Mouse (Mus musculus): ENCODE results near the gene Neurl4. TPM values are rescaled to one million over a fixed set of nuclear protein-coding genes. Genes with fewer than 3 reads are reported as not detected.

Neurl4 gene
- polyA plus RNA-seq, 1 experiment from 2014 or later, result 2.3 TPM

- H3K27me3 ChIP-seq, result no peaks in the 10 kb centered on the region
- H3K4me2 ChIP-seq, result no peak overlapping the region
- 80% methylated on average over 7 of the region's 7 CpGs for WGBS (ENCODE audit: insufficient replicate concordance)
- no peak overlapping the region for H3K4me3 ChIP-seq (replicated peaks)
- H3K4me1 ChIP-seq (replicated peaks), result peaks cover 48% of the 10 kb centered on the region
- DNase-seq, result no peak
- no peaks in the 10 kb centered on the region for H3K36me3 ChIP-seq
- no peak overlapping the region for H3K9ac ChIP-seq
- ATAC-seq (ENCODE audit: low read depth), result no peak
- H3K27ac ChIP-seq, result no peak overlapping the region
- no peaks in the 10 kb centered on the region for H3K9me3 ChIP-seq (replicated peaks)
Measured at GRCm38 (mm10) chr11:69871822-69872221, 29.1 kb upstream of the Neurl4 start.

- no peak for ATAC-seq (ENCODE audit: low read depth)
- 74% methylated on average over 4 of the region's 4 CpGs for WGBS (ENCODE audit: insufficient replicate concordance)
- DNase-seq, result no peak
- peaks cover 48% of the 10 kb centered on the region for H3K4me1 ChIP-seq (replicated peaks)
- H3K9me3 ChIP-seq (replicated peaks), result no peaks in the 10 kb centered on the region
- no peaks in the 10 kb centered on the region for H3K27me3 ChIP-seq
- H3K4me2 ChIP-seq, result no peak overlapping the region
- no peaks in the 10 kb centered on the region for H3K36me3 ChIP-seq
- H3K9ac ChIP-seq, result no peak overlapping the region
- no peak overlapping the region for H3K4me3 ChIP-seq (replicated peaks)
- 0 out of 2 replicates have a peak overlapping the region, but pooled peaks have one; percentile 16 for H3K27ac ChIP-seq
Measured at GRCm38 (mm10) chr11:69872451-69872850, 28.4 kb upstream of the Neurl4 start.

- DNase-seq, result no peak
Measured at GRCm38 (mm10) chr11:69876186-69876585, 24.7 kb upstream of the Neurl4 start.

GRCm38 (mm10) chr11:69876867-69877266 lies 24.0 kb upstream of the Neurl4 start:
- Histone ChIP-seq H3K9me3 (replicated peaks) (no peaks in the 10 kb centered on the region), H3K9ac (peak overlapping the region; percentile 42; the same call in 1 of the 2 replicates), H3K4me2 (peak overlapping the region; percentile 44), H3K4me3 (replicated peaks) (peak overlapping the region; percentile 18; the same call in 1 of the 2 replicates), H3K27ac (peak overlapping the region; percentile 24; the same call in 1 of the 2 replicates), H3K36me3 (no peaks in the 10 kb centered on the region), H3K27me3 (0 out of 2 replicates have a peak, but pooled peaks cover 3% of the 10 kb centered on the region), H3K4me1 (replicated peaks) (peaks cover 78% of the 10 kb centered on the region)
- DNase-seq (peak; percentile 82), ATAC-seq (ENCODE audit: low read depth) (peak; percentile 21; the same call in 1 of the 2 replicates)
- WGBS (ENCODE audit: insufficient replicate concordance), result 1% methylated on average over 12 of the region's 12 CpGs

More at GRCm38 (mm10) chr11:69876186-69876585, 24.7 kb upstream of the Neurl4 start:
- H3K4me1 ChIP-seq (replicated peaks), result peaks cover 71% of the 10 kb centered on the region
- H3K4me3 ChIP-seq (replicated peaks), result no peak overlapping the region
- peak overlapping the region; percentile 60; the same call in 1 of the 2 replicates for H3K27ac ChIP-seq
- no peak for ATAC-seq (ENCODE audit: low read depth)
- no peaks in the 10 kb centered on the region for H3K36me3 ChIP-seq
- no peaks in the 10 kb centered on the region for H3K9me3 ChIP-seq (replicated peaks)
- H3K9ac ChIP-seq, result 0 out of 2 replicates have a peak overlapping the region, but pooled peaks have one; percentile 6
- H3K4me2 ChIP-seq, result peak overlapping the region; percentile 44; the same call in 1 of the 2 replicates
- no peaks in the 10 kb centered on the region for H3K27me3 ChIP-seq
- WGBS (ENCODE audit: insufficient replicate concordance), result 35% methylated on average over 7 of the region's 7 CpGs

- no peak for ATAC-seq (ENCODE audit: low read depth)
- Histone ChIP-seq H3K9me3 (replicated peaks) (no peaks in the 10 kb centered on the region), H3K9ac (peak within 1 kb of the TSS; percentile 75), H3K36me3 (no peaks in the 10 kb centered on the region), H3K27me3 (0 out of 2 replicates have a peak, but pooled peaks cover 4% of the 10 kb centered on the region), H3K27ac (peak within 1 kb of the TSS; percentile 85), H3K4me1 (replicated peaks) (peaks cover 82% of the 10 kb centered on the region), H3K4me3 (replicated peaks) (peak within 1 kb of the TSS; percentile 18; the same call in 1 of the 2 replicates), H3K4me2 (peak within 1 kb of the TSS; percentile 97)
- WGBS (ENCODE audit: insufficient replicate concordance), result 76% methylated on average over 11 of the region's 11 CpGs
- no peak for DNase-seq
Measured at GRCm38 (mm10) chr11:69877878-69878277, 23.0 kb upstream of the Neurl4 start, which contains the start of gene Tmem95. Gene Tmem95, minus strand, starts transcription at chr11:69878018.

GRCm38 (mm10) chr11:69878399-69878798 lies 22.5 kb upstream of the Neurl4 start:
- ATAC-seq (ENCODE audit: low read depth) (no peak), DNase-seq (no peak)
- 0 out of 2 replicates have a peak overlapping the region, but pooled peaks have one; percentile 1 for H3K4me3 ChIP-seq (replicated peaks)
- 77% methylated on average over 3 of the region's 3 CpGs for WGBS (ENCODE audit: insufficient replicate concordance)
- H3K9me3 ChIP-seq (replicated peaks), result no peaks in the 10 kb centered on the region
- H3K27ac ChIP-seq, result peak overlapping the region; percentile 85
- peak overlapping the region; percentile 75 for H3K9ac ChIP-seq
- peak overlapping the region; percentile 97 for H3K4me2 ChIP-seq
- no peaks in the 10 kb centered on the region for H3K36me3 ChIP-seq
- peaks cover 82% of the 10 kb centered on the region for H3K4me1 ChIP-seq (replicated peaks)
- H3K27me3 ChIP-seq, result 0 out of 2 replicates have a peak, but pooled peaks cover 4% of the 10 kb centered on the region

- Histone ChIP-seq H3K9me3 (replicated peaks) (no peaks in the 10 kb centered on the region), H3K4me1 (replicated peaks) (peaks cover 88% of the 10 kb centered on the region), H3K4me2 (peak overlapping the region; percentile 97), H3K27me3 (0 out of 2 replicates have a peak, but pooled peaks cover 4% of the 10 kb centered on the region), H3K27ac (peak overlapping the region; percentile 85), H3K36me3 (no peaks in the 10 kb centered on the region), H3K9ac (peak overlapping the region; percentile 75), H3K4me3 (replicated peaks) (peak overlapping the region; percentile 66; the same call in 1 of the 2 replicates)
- ATAC-seq (ENCODE audit: low read depth), result peak; percentile 69
- DNase-seq, result peak; percentile 55
- 25% methylated on average over 6 of the region's 6 CpGs for WGBS (ENCODE audit: insufficient replicate concordance)
Measured at GRCm38 (mm10) chr11:69878952-69879351, 21.9 kb upstream of the Neurl4 start.

- Histone ChIP-seq H3K9me3 (replicated peaks) (no peaks in the 10 kb centered on the region), H3K27ac (peak overlapping the region; percentile 85), H3K4me2 (peak overlapping the region; percentile 97), H3K36me3 (no peaks in the 10 kb centered on the region), H3K27me3 (0 out of 2 replicates have a peak, but pooled peaks cover 4% of the 10 kb centered on the region), H3K4me3 (replicated peaks) (peak overlapping the region; percentile 66), H3K4me1 (replicated peaks) (peaks cover 89% of the 10 kb centered on the region), H3K9ac (peak overlapping the region; percentile 75)
- 73% methylated on average over 15 of the region's 15 CpGs for WGBS (ENCODE audit: insufficient replicate concordance)
- ATAC-seq (ENCODE audit: low read depth) (no peak), DNase-seq (no peak)
Measured at GRCm38 (mm10) chr11:69879711-69880110, 21.2 kb upstream of the Neurl4 start.

- Histone ChIP-seq H3K9me3 (replicated peaks) (no peaks in the 10 kb centered on the region), H3K27ac (peak overlapping the region; percentile 85), H3K27me3 (0 out of 2 replicates have a peak, but pooled peaks cover 4% of the 10 kb centered on the region), H3K4me1 (replicated peaks) (peaks cover 89% of the 10 kb centered on the region), H3K9ac (peak overlapping the region; percentile 75), H3K4me2 (peak overlapping the region; percentile 97), H3K4me3 (replicated peaks) (peak overlapping the region; percentile 66), H3K36me3 (no peaks in the 10 kb centered on the region)
- peak; percentile 46 for ATAC-seq (ENCODE audit: low read depth)
- DNase-seq, result peak; percentile 72
- under 1% methylated on average over 18 of the region's 18 CpGs for WGBS (ENCODE audit: insufficient replicate concordance)
Measured at GRCm38 (mm10) chr11:69880506-69880852, 20.4 kb upstream of the Neurl4 start.

GRCm38 (mm10) chr11:69880853-69881603 lies 19.8 kb upstream of the Neurl4 start, which contains the start of gene Kctd11:
Gene Kctd11, minus strand, starts transcription at chr11:69881406.
- peak within 1 kb of the TSS; percentile 75 for H3K9ac ChIP-seq
- peak within 1 kb of the TSS; percentile 85 for H3K27ac ChIP-seq
- H3K27me3 ChIP-seq, result 0 out of 2 replicates have a peak, but pooled peaks cover 4% of the 10 kb centered on the region
- ATAC-seq (ENCODE audit: low read depth) (peak; percentile 77), DNase-seq (peak; percentile 78)
- peak within 1 kb of the TSS; percentile 97 for H3K4me2 ChIP-seq
- peaks cover 88% of the 10 kb centered on the region for H3K4me1 ChIP-seq (replicated peaks)
- no peaks in the 10 kb centered on the region for H3K9me3 ChIP-seq (replicated peaks)
- peak within 1 kb of the TSS; percentile 66 for H3K4me3 ChIP-seq (replicated peaks)
- under 1% methylated on average over 46 of the region's 46 CpGs for WGBS (ENCODE audit: insufficient replicate concordance)
- H3K36me3 ChIP-seq, result no peaks in the 10 kb centered on the region

Data from liver, embryonic 13.5 days (tissue).